Comparison of ENCODE assay signal across 8 mouse cellular contexts in genomic region chr7:38111996-38112395, GRCm38 (mm10). TPM values are rescaled to one million over a fixed set of nuclear protein-coding genes. Genes with fewer than 3 reads are reported as not detected.
DNase-seq lines count a peak whose midpoint lies in the region; ATAC-seq lines count a peak whose summit lies in the region.

No protein-coding gene starts in this region.

- 52% methylated on average over 3 of the region's 3 CpGs for WGBS in heart, embryonic 12.5 days
- WGBS in lung, embryonic 15.5 days, result 9% methylated on average over 3 of the region's 3 CpGs

- peak; percentile 91 for DNase-seq in heart, adult 11 months
- peak; percentile 83 for DNase-seq in adrenal gland, postnatal 14 days
- peak; percentile 73 for DNase-seq in gastrocnemius, postnatal 10 days
- DNase-seq in kidney, adult 9 months, result peak; percentile 49
- DNase-seq in urinary bladder, postnatal 4 days (ENCODE audit: low spot score in 2 of 2), result peak; percentile 81 to 85
- no peak for DNase-seq in left cerebral cortex, adult 18-20 months (ENCODE audit: low spot score in 2 of 2)

- H3K36me3 ChIP-seq in heart, embryonic 12.5 days, result no peaks in the 10 kb centered on the region
- no peaks in the 10 kb centered on the region for H3K36me3 ChIP-seq in lung, embryonic 15.5 days

- no peaks in the 10 kb centered on the region for H3K9me3 ChIP-seq in heart, embryonic 12.5 days (replicated peaks)
- H3K9me3 ChIP-seq in lung, embryonic 15.5 days, result no peaks in the 10 kb centered on the region

- H3K4me2 ChIP-seq in heart, embryonic 12.5 days, result no peak overlapping the region
- H3K4me2 ChIP-seq in lung, embryonic 15.5 days, result peak overlapping the region; percentile 44

- no peak overlapping the region for H3K27ac ChIP-seq in heart, embryonic 12.5 days (ENCODE audit: poor library complexity, severe bottlenecking)
- peak overlapping the region; percentile 94 for H3K27ac ChIP-seq in lung, embryonic 15.5 days

- H3K9ac ChIP-seq in heart, embryonic 12.5 days, result no peak overlapping the region
- H3K9ac ChIP-seq in lung, embryonic 15.5 days, result no peak overlapping the region

- H3K4me3 ChIP-seq in heart, embryonic 12.5 days, result no peak overlapping the region
- peak overlapping the region; percentile 14; the same call in 1 of the 2 replicates for H3K4me3 ChIP-seq in lung, embryonic 15.5 days

- H3K4me1 ChIP-seq in heart, embryonic 12.5 days (replicated peaks), result peaks cover 26% of the 10 kb centered on the region
- peaks cover 32% of the 10 kb centered on the region for H3K4me1 ChIP-seq in lung, embryonic 15.5 days

- H3K27me3 ChIP-seq in heart, embryonic 12.5 days (replicated peaks), result peaks cover 5% of the 10 kb centered on the region
- no peaks in the 10 kb centered on the region for H3K27me3 ChIP-seq in lung, embryonic 15.5 days

- no peak for ATAC-seq in heart, embryonic 12.5 days (ENCODE audit: insufficient number of reproducible peaks, low FRiP score)
- peak; percentile 85 for ATAC-seq in lung, embryonic 15.5 days (ENCODE audit: borderline replicate concordance, extremely low read depth, low FRiP score, low TSS enrichment)

RNA-seq across cellular contexts. Expression of gene Ccne1, which starts 4.7 kb away (rescaled TPM):
- polyA plus RNA-seq in heart, embryonic 12.5 days (2016; fragmentation: Nextera tagmentation; extraction: Ambion mirVana), result 47.9 and 48.1 TPM in 2 replicates
- 10.6 and 10.8 TPM in 2 replicates for total RNA-seq in adrenal gland, postnatal 14 days (2021)
- 1 to 10 TPM; 3.1 to 8.2 TPM for total RNA-seq in gastrocnemius, postnatal 10 days (2021)
- 57.6 and 59.4 TPM in 2 replicates for polyA plus RNA-seq in lung, embryonic 15.5 days (2015; fragmentation: Nextera tagmentation; extraction: Ambion mirVana)
- total RNA-seq in left cerebral cortex, adult 18-20 months (2021), result 10 to 100 TPM; 16.7 to 22.8 TPM

Comparison
In these comparisons a context has a peak if more than half of its experiments do, and no peak if none do; other contexts are left out.
1. DNase-seq: peak in heart, adult 11 months (single experiment), adrenal gland, postnatal 14 days (single experiment), gastrocnemius, postnatal 10 days (single experiment), kidney, adult 9 months (single experiment) and urinary bladder, postnatal 4 days (2 of 2); none in left cerebral cortex, adult 18-20 months (0 of 2).